Mouse (Mus musculus): ENCODE measurements around the gene Atoh1. TPM values are rescaled to one million over a fixed set of nuclear protein-coding genes. Genes with fewer than 3 reads are reported as not detected.

The Atoh1 gene
- not detected in 2 replicates for polyA plus RNA-seq (2012; ENCODE audit: low replicate concordance)

GRCm38 (mm10) chr6:64728499-64729198 lies at the start of gene Atoh1:
Gene Atoh1, plus strand, starts transcription at chr6:64729125.

Data from hematopoietic multipotent progenitor cell, adult 10-12 weeks (in vitro differentiated cells).